Mouse (Mus musculus): ENCODE data around the gene Inpp4a.

DNA sequence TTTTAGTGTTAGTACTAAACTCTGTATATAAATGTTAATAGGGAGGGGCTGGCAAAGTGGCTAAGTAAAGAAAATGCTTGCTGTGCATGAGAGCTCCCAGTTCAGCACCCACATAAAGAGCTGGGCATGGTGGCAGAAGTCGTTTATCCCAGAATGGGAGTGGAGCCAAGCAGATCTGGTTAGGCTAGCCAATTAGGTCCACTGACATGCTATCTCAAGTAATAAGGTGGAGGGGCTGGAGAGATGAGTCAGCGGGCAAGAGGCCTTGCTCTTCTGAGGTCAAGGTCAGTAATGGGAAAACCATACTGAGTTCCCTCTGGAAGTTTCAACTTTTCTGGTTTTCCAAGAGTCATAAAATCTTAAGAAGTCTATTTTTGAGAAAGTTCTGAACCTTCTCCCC is 129.2 kb downstream of the Inpp4a start:
- TF ChIP-seq CTCF (IDR thresholded peaks at IDR 0.05; ENCODE audit: control insufficient read depth, insufficient read depth, insufficient read length) = no peak
- no peak for TF ChIP-seq FOSL1 (IDR thresholded peaks at IDR 0.05; ENCODE audit: insufficient read depth, low read length, poor library complexity, severe bottlenecking)
- TF ChIP-seq MAX (IDR thresholded peaks at IDR 0.05) = no peak
- no peak for TF ChIP-seq CEBPB (IDR thresholded peaks at IDR 0.05; ENCODE audit: low read depth)
